8 mouse cellular contexts compared by ENCODE assay signal in the genomic region with DNA sequence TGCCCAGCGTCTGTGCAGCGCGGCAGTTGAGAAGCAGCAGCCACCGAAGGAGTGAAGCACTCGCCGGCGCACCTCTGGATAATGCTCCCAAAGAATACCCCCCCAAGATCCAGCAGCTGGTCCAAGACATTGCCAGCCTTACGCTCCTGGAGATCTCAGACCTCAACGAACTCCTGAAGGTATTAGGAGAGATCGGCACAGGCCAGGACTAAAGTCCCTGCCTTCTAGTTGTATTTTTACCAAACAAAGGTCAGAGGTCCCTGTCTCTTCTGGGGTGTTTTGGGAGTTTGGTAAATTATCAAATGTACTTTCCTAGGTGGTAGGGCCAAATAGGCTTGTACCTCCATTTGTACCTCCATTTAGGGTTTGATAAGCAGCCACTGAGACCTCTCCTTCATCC. TPM values are rescaled to one million over a fixed set of nuclear protein-coding genes. Genes with fewer than 3 reads are reported as not detected.
DNase-seq lines count a peak whose midpoint lies in the region; ATAC-seq and TF ChIP-seq lines count a peak whose summit lies in the region.

No protein-coding gene starts in this region.

- peak overlapping the region; percentile 73 for H3K9ac ChIP-seq in neural tube, embryonic 11.5 days (ENCODE audit: low read length)
- H3K9ac ChIP-seq in forebrain, postnatal 0 days = peak overlapping the region; percentile 88
- H3K9ac ChIP-seq in limb, embryonic 13.5 days = peak overlapping the region; percentile 94
- peak overlapping the region; percentile 93 for H3K9ac ChIP-seq in stomach, embryonic 16.5 days (ENCODE audit: low read length)

- no peak for TF ChIP-seq CTCF in forebrain, postnatal 0 days (IDR thresholded peaks at IDR 0.05; ENCODE audit: low read depth)

- no peak for ATAC-seq in neural tube, embryonic 11.5 days (ENCODE audit: insufficient read depth, low FRiP score, low TSS enrichment)
- no peak for ATAC-seq in forebrain, postnatal 0 days
- ATAC-seq in limb, embryonic 13.5 days (ENCODE audit: low FRiP score, low read depth) = no peak
- no peak for ATAC-seq in stomach, embryonic 16.5 days (ENCODE audit: insufficient read depth, low FRiP score)

- H3K27me3 ChIP-seq in neural tube, embryonic 11.5 days (ENCODE audit: control insufficient read depth, insufficient read depth, low read length) = no peaks in the 10 kb centered on the region
- H3K27me3 ChIP-seq in forebrain, postnatal 0 days (ENCODE audit: insufficient read depth, low read length) = no peaks in the 10 kb centered on the region
- H3K27me3 ChIP-seq in limb, embryonic 13.5 days = no peaks in the 10 kb centered on the region
- H3K27me3 ChIP-seq in stomach, embryonic 16.5 days (ENCODE audit: control insufficient read depth, insufficient read depth, low read length) = no peaks in the 10 kb centered on the region

- WGBS in neural tube, embryonic 11.5 days = 8% methylated on average over 10 of the region's 10 CpGs
- 10% methylated on average over 10 of the region's 10 CpGs for WGBS in forebrain, postnatal 0 days
- 11% methylated on average over 10 of the region's 10 CpGs for WGBS in limb, embryonic 13.5 days
- 8% methylated on average over 10 of the region's 10 CpGs for WGBS in stomach, embryonic 16.5 days

- no peak for DNase-seq in neural tube, embryonic 11.5 days (ENCODE audit: low spot score)
- DNase-seq in neural tube, embryonic 10.5 days (ENCODE audit: extremely low spot score, low spot score) = no peak
- no peak for DNase-seq in forebrain, postnatal 0 days
- DNase-seq in ovary, postnatal 36 days (ENCODE audit: low spot score) = no peak
- no peak for DNase-seq in adrenal gland, postnatal 14 days
- no peak for DNase-seq in layer of hippocampus, postnatal 25 days (ENCODE audit: extremely low spot score in 1 of 2, low spot score in 1 of 2)

- peaks cover 22% of the 10 kb centered on the region for H3K36me3 ChIP-seq in neural tube, embryonic 11.5 days (ENCODE audit: control insufficient read depth, insufficient read depth, low read length)
- H3K36me3 ChIP-seq in forebrain, postnatal 0 days (ENCODE audit: insufficient read depth) = peaks cover 63% of the 10 kb centered on the region
- peaks cover 70% of the 10 kb centered on the region for H3K36me3 ChIP-seq in limb, embryonic 13.5 days
- H3K36me3 ChIP-seq in stomach, embryonic 16.5 days (ENCODE audit: control insufficient read depth, insufficient read depth, low read length) = peaks cover 20% of the 10 kb centered on the region; the same call in 1 of the 2 replicates

- peak overlapping the region; percentile 75 for H3K4me2 ChIP-seq in neural tube, embryonic 11.5 days (ENCODE audit: low read depth)
- H3K4me2 ChIP-seq in forebrain, postnatal 0 days (ENCODE audit: low read depth) = peak overlapping the region; percentile 78
- peak overlapping the region; percentile 95 for H3K4me2 ChIP-seq in limb, embryonic 13.5 days (replicated peaks)
- peak overlapping the region; percentile 88 for H3K4me2 ChIP-seq in stomach, embryonic 16.5 days (ENCODE audit: low read depth, low read length)

- H3K4me3 ChIP-seq in neural tube, embryonic 11.5 days (ENCODE audit: low read depth, low read length) = peak overlapping the region; percentile 98
- H3K4me3 ChIP-seq in forebrain, postnatal 0 days (ENCODE audit: low read depth, low read length) = peak overlapping the region; percentile 85
- H3K4me3 ChIP-seq in limb, embryonic 13.5 days = peak overlapping the region; percentile 94
- peak overlapping the region; percentile 82 for H3K4me3 ChIP-seq in stomach, embryonic 16.5 days (replicated peaks; ENCODE audit: low read length)

- peaks cover 12% of the 10 kb centered on the region for H3K4me1 ChIP-seq in neural tube, embryonic 11.5 days (ENCODE audit: control insufficient read depth, insufficient read depth, low read length)
- 0 out of 2 replicates have a peak, but pooled peaks cover 14% of the 10 kb centered on the region for H3K4me1 ChIP-seq in forebrain, postnatal 0 days (ENCODE audit: insufficient read depth)
- H3K4me1 ChIP-seq in limb, embryonic 13.5 days = peaks cover 27% of the 10 kb centered on the region
- peaks cover 21% of the 10 kb centered on the region for H3K4me1 ChIP-seq in stomach, embryonic 16.5 days (ENCODE audit: control insufficient read depth, insufficient read depth, low read length)

- H3K9me3 ChIP-seq in neural tube, embryonic 11.5 days (ENCODE audit: control insufficient read depth, low read length) = no peaks in the 10 kb centered on the region
- H3K9me3 ChIP-seq in forebrain, postnatal 0 days (ENCODE audit: low read length) = no peaks in the 10 kb centered on the region
- H3K9me3 ChIP-seq in limb, embryonic 13.5 days = no peaks in the 10 kb centered on the region
- no peaks in the 10 kb centered on the region for H3K9me3 ChIP-seq in stomach, embryonic 16.5 days (replicated peaks; ENCODE audit: control insufficient read depth, low read length)

- no peak overlapping the region for H3K27ac ChIP-seq in neural tube, embryonic 11.5 days (ENCODE audit: low read depth, low read length)
- H3K27ac ChIP-seq in forebrain, postnatal 0 days (ENCODE audit: low read depth, low read length) = peak overlapping the region; percentile 88
- peak overlapping the region; percentile 85; the same call in 1 of the 2 replicates for H3K27ac ChIP-seq in limb, embryonic 13.5 days
- H3K27ac ChIP-seq in stomach, embryonic 16.5 days (ENCODE audit: low read length) = no peak overlapping the region; the same call in 1 of the 2 replicates

RNA-seq across cellular contexts. Expression of a gene that starts 0.8 kb away (rescaled TPM):
- polyA plus RNA-seq in neural tube, embryonic 11.5 days (2014; fragmentation: Nextera tagmentation; extraction: Ambion mirVana) = 142 and 145 TPM in 2 replicates
- total RNA-seq in forebrain, postnatal 0 days (2014; rRNA removed) = 42.6 and 49.9 TPM in 2 replicates
- 143 and 179 TPM in 2 replicates for polyA plus RNA-seq in forebrain, postnatal 0 days (2015; fragmentation: Nextera tagmentation; extraction: Ambion mirVana)
- 120 and 124 TPM in 2 replicates for polyA plus RNA-seq in limb, embryonic 13.5 days (2015; fragmentation: Nextera tagmentation; extraction: Ambion mirVana)
- polyA plus RNA-seq in stomach, embryonic 16.5 days (2015; fragmentation: Nextera tagmentation; extraction: Ambion mirVana) = 140 and 145 TPM in 2 replicates
- total RNA-seq in adrenal gland, postnatal 14 days (2021) = 161 TPM in 2 replicates
- 10 to 100 TPM; 60.9 to 72.0 TPM for total RNA-seq in layer of hippocampus, postnatal 25 days (2021)

RNA-seq across cellular contexts. Expression of a gene that starts 6.4 kb away (rescaled TPM):
- polyA plus RNA-seq in neural tube, embryonic 11.5 days (2014; fragmentation: Nextera tagmentation; extraction: Ambion mirVana) = 41.4 and 49.5 TPM in 2 replicates
- 20.9 and 22.8 TPM in 2 replicates for total RNA-seq in forebrain, postnatal 0 days (2014; rRNA removed)
- 20.5 and 21.1 TPM in 2 replicates for polyA plus RNA-seq in forebrain, postnatal 0 days (2015; fragmentation: Nextera tagmentation; extraction: Ambion mirVana)
- 46.8 and 49.0 TPM in 2 replicates for polyA plus RNA-seq in limb, embryonic 13.5 days (2015; fragmentation: Nextera tagmentation; extraction: Ambion mirVana)
- 73.9 and 75.8 TPM in 2 replicates for polyA plus RNA-seq in stomach, embryonic 16.5 days (2015; fragmentation: Nextera tagmentation; extraction: Ambion mirVana)
- 50.7 and 64.4 TPM in 2 replicates for total RNA-seq in adrenal gland, postnatal 14 days (2021)
- 10 to 100 TPM; 18.1 to 22.4 TPM for total RNA-seq in layer of hippocampus, postnatal 25 days (2021)

RNA-seq across cellular contexts. Expression of a gene that starts 17.8 kb away (rescaled TPM):
- 61.2 and 65.7 TPM in 2 replicates for polyA plus RNA-seq in neural tube, embryonic 11.5 days (2014; fragmentation: Nextera tagmentation; extraction: Ambion mirVana)
- total RNA-seq in forebrain, postnatal 0 days (2014; rRNA removed) = 35.2 and 37.8 TPM in 2 replicates
- 40.3 and 56.4 TPM in 2 replicates for polyA plus RNA-seq in forebrain, postnatal 0 days (2015; fragmentation: Nextera tagmentation; extraction: Ambion mirVana)
- polyA plus RNA-seq in limb, embryonic 13.5 days (2015; fragmentation: Nextera tagmentation; extraction: Ambion mirVana) = 65.8 and 67.9 TPM in 2 replicates
- 35.6 and 38.1 TPM in 2 replicates for polyA plus RNA-seq in stomach, embryonic 16.5 days (2015; fragmentation: Nextera tagmentation; extraction: Ambion mirVana)
- 19.6 and 23.4 TPM in 2 replicates for total RNA-seq in adrenal gland, postnatal 14 days (2021)
- total RNA-seq in layer of hippocampus, postnatal 25 days (2021) = 10 to 100 TPM; 50.8 to 53.8 TPM

RNA-seq across cellular contexts. Expression of a gene that starts 27.3 kb away (rescaled TPM):
- 26.4 and 29.0 TPM in 2 replicates for polyA plus RNA-seq in neural tube, embryonic 11.5 days (2014; fragmentation: Nextera tagmentation; extraction: Ambion mirVana)
- 18.1 and 21.0 TPM in 2 replicates for total RNA-seq in forebrain, postnatal 0 days (2014; rRNA removed)
- polyA plus RNA-seq in forebrain, postnatal 0 days (2015; fragmentation: Nextera tagmentation; extraction: Ambion mirVana) = 13.6 and 15.4 TPM in 2 replicates
- polyA plus RNA-seq in limb, embryonic 13.5 days (2015; fragmentation: Nextera tagmentation; extraction: Ambion mirVana) = 37.1 and 41.7 TPM in 2 replicates
- 28.9 and 33.7 TPM in 2 replicates for polyA plus RNA-seq in stomach, embryonic 16.5 days (2015; fragmentation: Nextera tagmentation; extraction: Ambion mirVana)
- 20.6 and 28.1 TPM in 2 replicates for total RNA-seq in adrenal gland, postnatal 14 days (2021)
- total RNA-seq in layer of hippocampus, postnatal 25 days (2021) = 10 to 100 TPM; 23.6 to 26.8 TPM

RNA-seq across cellular contexts. Expression of a gene that starts 27.4 kb away (rescaled TPM):
- 12.0 and 14.4 TPM in 2 replicates for polyA plus RNA-seq in neural tube, embryonic 11.5 days (2014; fragmentation: Nextera tagmentation; extraction: Ambion mirVana)
- 9.9 and 15.2 TPM in 2 replicates for total RNA-seq in forebrain, postnatal 0 days (2014; rRNA removed)
- 12.7 and 13.8 TPM in 2 replicates for polyA plus RNA-seq in forebrain, postnatal 0 days (2015; fragmentation: Nextera tagmentation; extraction: Ambion mirVana)
- polyA plus RNA-seq in limb, embryonic 13.5 days (2015; fragmentation: Nextera tagmentation; extraction: Ambion mirVana) = 12.2 and 12.4 TPM in 2 replicates
- 14.0 TPM in 2 replicates for polyA plus RNA-seq in stomach, embryonic 16.5 days (2015; fragmentation: Nextera tagmentation; extraction: Ambion mirVana)
- total RNA-seq in adrenal gland, postnatal 14 days (2021) = 53.9 and 58.6 TPM in 2 replicates
- total RNA-seq in layer of hippocampus, postnatal 25 days (2021) = 10 to 100 TPM; 15.5 to 16.2 TPM

Comparison
In these comparisons a context has a peak if more than half of its experiments do, and no peak if none do; other contexts are left out.
1. H3K27ac ChIP-seq: peak in forebrain, postnatal 0 days (single experiment) and limb, embryonic 13.5 days (single experiment); none in neural tube, embryonic 11.5 days (single experiment) and stomach, embryonic 16.5 days (single experiment).
2. Peak in every context shown above with its lines, with median percentiles within 50 percentile points of each other: H3K4me2 ChIP-seq, H3K4me3 ChIP-seq and H3K9ac ChIP-seq.